Comparison of ENCODE assay signal across 16 mouse cellular contexts in genomic region chr9:110315410-110315809, GRCm38 (mm10).
"Had no signal": no experiment of that assay in that cellular context is flagged by ENCODE, and none has a peak within 500 bp of the region (broad histone marks: within the 10 kb centered on the region; RNA-seq: fewer than 3 reads in every experiment).

No protein-coding gene starts in this region.

- H3K4me3 ChIP-seq: neural tube, embryonic 12.5 days; neural tube, embryonic 13.5 days; neural tube, embryonic 15.5 days; stomach, embryonic 15.5 days had no signal

- H3K27ac ChIP-seq: neural tube, embryonic 12.5 days; neural tube, embryonic 13.5 days; neural tube, embryonic 15.5 days; stomach, embryonic 15.5 days had no signal

- H3K9me3 ChIP-seq: neural tube, embryonic 12.5 days; neural tube, embryonic 13.5 days; neural tube, embryonic 15.5 days; stomach, embryonic 15.5 days had no signal

- DNase-seq: retina, postnatal 1 day; right cerebral cortex, adult 18-20 months; right cerebral cortex, postnatal 14 days; right cerebral cortex, postnatal 25 days; right cerebral cortex, postnatal 4 days; spleen, adult 18-20 months; thymus, adult 18-20 months; thymus, adult 2 months; thymus, postnatal 14 days; thymus, postnatal 25 days; thymus, postnatal 36 days; thymus, postnatal 4 days had no signal

- H3K27me3 ChIP-seq: neural tube, embryonic 12.5 days; neural tube, embryonic 13.5 days; neural tube, embryonic 15.5 days; stomach, embryonic 15.5 days had no signal

- H3K4me1 ChIP-seq: neural tube, embryonic 12.5 days; neural tube, embryonic 13.5 days; neural tube, embryonic 15.5 days; stomach, embryonic 15.5 days had no signal

- H3K4me2 ChIP-seq: neural tube, embryonic 12.5 days; neural tube, embryonic 13.5 days; neural tube, embryonic 15.5 days; stomach, embryonic 15.5 days had no signal

- H3K9ac ChIP-seq: neural tube, embryonic 12.5 days; neural tube, embryonic 13.5 days; neural tube, embryonic 15.5 days; stomach, embryonic 15.5 days had no signal
